Mouse (Mus musculus) T-helper 1 cell (primary cell): Measurements from ENCODE around the gene Olfr1491.

ENCODE experiments used
- in situ Hi-C: fragments of 300-600 bp; cut with MboI, MseI; formaldehyde crosslinking; loops from one replicate; pipeline ENCODE4 v1.15.1; 2025; ENCODE audit warnings: high pct_unique_total_duplicates

Gene Olfr1491

DNA sequence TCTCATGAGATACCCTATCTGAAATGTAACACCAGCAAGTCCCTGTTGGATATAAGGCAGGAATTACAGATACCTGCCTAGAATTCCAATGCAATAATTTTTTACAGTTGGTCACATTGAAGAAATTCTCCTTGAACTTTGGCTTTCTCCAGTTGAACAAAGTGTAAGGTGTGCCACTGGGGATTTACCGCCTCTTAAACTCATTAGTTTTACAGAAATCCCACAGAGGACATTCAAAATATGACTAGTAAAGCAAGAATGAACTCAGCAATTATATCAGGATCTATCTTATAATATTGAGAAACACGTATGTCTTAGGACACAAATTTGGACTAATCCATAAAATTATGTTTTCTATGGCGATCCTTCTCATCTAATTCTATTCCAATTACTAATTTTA is at the start of gene Olfr1491:
Gene Olfr1491 (plus strand): TSS at position 301 of the 400 bp plus-strand sequence.
- in situ Hi-C loops, result no loop called here

DNA sequence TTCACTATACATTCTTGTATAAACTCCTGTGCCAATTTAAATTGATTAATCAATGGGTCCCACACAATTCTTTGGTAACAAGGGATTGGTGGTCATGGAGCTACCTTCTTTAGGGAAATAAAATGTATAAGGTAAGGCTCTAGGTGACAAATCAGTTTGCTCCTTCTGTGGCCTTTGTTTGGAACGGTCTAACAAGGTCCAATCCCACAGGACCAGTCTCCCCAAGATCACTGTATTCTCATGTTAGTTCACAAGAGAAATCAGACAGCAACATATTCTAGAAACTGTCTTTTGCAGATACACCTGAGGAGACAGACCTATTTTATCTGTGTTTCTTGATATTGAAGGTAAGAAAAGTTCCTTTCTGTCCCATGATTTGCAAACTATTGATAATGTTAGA is 46.3 kb upstream of the Olfr1491 start, which contains the start of gene Olfr1490:
Gene Olfr1490 (plus strand): TSS at position 301 of the 400 bp plus-strand sequence.
- in situ Hi-C loops, result no loop called here

DNA sequence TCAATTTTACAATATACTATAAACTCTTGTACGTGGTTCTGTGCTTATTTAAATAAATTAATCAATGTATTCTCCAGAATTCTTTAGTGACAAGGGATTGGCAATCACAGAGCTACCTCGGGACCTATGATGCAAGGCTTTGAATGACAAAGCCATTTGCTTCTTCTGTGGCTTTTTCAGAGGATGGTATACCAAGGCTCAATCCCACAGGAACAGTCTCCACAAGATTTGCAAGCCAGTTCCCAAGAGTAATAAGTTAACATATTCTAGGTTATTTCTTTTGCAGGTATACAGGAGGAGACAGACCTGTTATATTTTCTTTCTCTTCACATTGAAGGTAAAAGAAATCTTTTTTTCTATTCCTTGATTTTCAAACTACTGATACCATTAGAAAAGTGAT is 25.9 kb downstream of the Olfr1491 start, which contains the start of gene Olfr1493-ps1:
Gene Olfr1493-ps1 (plus strand): TSS at position 301 of the 400 bp plus-strand sequence.
- in situ Hi-C loops, result no loop called here

DNA sequence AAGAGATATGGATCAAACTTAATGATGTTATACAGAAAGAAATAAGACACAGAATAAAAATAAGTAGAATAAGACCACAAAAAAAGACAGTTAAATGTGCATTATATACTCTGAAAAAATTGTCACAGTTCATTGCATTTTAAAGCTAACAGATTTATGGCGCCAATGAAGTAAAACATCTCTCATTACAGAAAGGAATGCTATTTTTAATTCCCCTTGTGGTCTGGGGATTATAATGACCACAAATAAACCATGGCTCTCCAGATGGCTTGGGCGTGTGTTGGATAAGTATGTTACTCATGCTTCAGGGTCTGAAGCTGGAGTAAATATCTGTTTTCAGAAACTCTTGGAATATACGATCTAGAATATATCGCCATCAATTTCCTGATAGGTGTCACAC is 42.4 kb downstream of the Olfr1491 start, which contains the start of gene Olfr1494:
Gene Olfr1494 (plus strand): TSS at position 301 of the 400 bp plus-strand sequence.
- in situ Hi-C loops, result no loop called here

DNA sequence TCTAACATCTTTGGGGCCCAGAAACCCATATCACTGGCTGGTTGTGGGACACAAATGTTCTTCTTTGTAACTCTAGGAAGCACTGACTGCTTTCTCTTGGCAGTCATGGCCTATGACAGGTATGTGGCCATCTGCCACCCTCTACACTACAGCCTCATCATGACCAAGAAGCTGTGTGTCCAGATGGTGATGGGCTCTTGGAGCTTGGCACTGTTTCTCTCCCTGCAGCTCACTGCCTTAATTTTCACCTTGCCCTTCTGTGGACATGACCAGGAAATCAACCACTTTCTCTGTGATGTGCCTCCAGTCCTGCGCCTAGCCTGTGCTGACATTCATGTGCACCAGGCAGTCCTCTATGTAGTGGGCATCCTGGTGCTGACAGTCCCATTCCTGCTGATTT is 52.3 kb downstream of the Olfr1491 start:
- in situ Hi-C loops, result no loop called here
